Mouse (Mus musculus) midbrain, embryonic 15.5 days (tissue): ENCODE results near the gene Ppp2r5d. TPM values are rescaled to one million over a fixed set of nuclear protein-coding genes. Genes with fewer than 3 reads are reported as not detected.

Experiments used
- ATAC-seq: fragments of 200-750 bp; cut with Nextera tagmentation; replicated peaks from 2 replicates; pipeline ENCODE4 v1.8.0; 2017; ENCODE audit warnings: moderate TSS enrichment
- H3K27ac ChIP-seq: fragments of 300-500 bp; sonication (generic); 2 replicates; pipeline ENCODE4 v1.5.1; 2015; ENCODE audit warnings: mild to moderate bottlenecking, inconsistent platforms
- H3K27me3 ChIP-seq: fragments of 300-500 bp; sonication (generic); replicated peaks from 2 replicates; pipeline ENCODE4 v1.6.1; 2015; ENCODE audit warnings: inconsistent platforms
- H3K36me3 ChIP-seq: fragments of 300-500 bp; sonication (generic); replicated peaks from 2 replicates; pipeline ENCODE4 v1.6.1; 2015; ENCODE audit warnings: inconsistent platforms
- H3K4me1 ChIP-seq: fragments of 300-500 bp; sonication (generic); 2 replicates; pipeline ENCODE4 v1.6.1; 2015; ENCODE audit warnings: inconsistent platforms
- H3K4me2 ChIP-seq: fragments of 300-500 bp; sonication (generic); 2 replicates; pipeline ENCODE4 v1.6.1; 2015; ENCODE audit warnings: inconsistent platforms, mild to moderate bottlenecking, moderate library complexity
- H3K4me3 ChIP-seq: fragments of 300-500 bp; sonication (generic); 2 replicates; pipeline ENCODE4 v1.5.1; 2015; ENCODE audit warnings: mild to moderate bottlenecking, inconsistent platforms
- H3K9ac ChIP-seq: fragments of 300-500 bp; sonication (generic); 2 replicates; pipeline ENCODE4 v1.6.1; 2015; ENCODE audit warnings: mild to moderate bottlenecking, inconsistent platforms
- H3K9me3 ChIP-seq: fragments of 300-500 bp; sonication (generic); 2 replicates; pipeline ENCODE4 v1.6.1; 2016; ENCODE audit warnings: inconsistent platforms
- WGBS: fragments of 180-500 bp; shearing (Covaris S2); methylation state at CpG from one replicate; pipeline ENCODE4 v1.1.7; 2015; ENCODE audit warnings: mixed read lengths; 5-methylcytosine and 5-hydroxymethylcytosine counted together
- polyA plus RNA-seq: library from polyadenylated mRNA; unstranded; fragments of >200 nt; fragmentation: Nextera tagmentation; extraction: Ambion mirVana; gene quantifications from 2 replicates; pipeline ENCODE4 v1.2.1, GENCODE M21; 2015

Gene Ppp2r5d
- polyA plus RNA-seq, 1 experiment from 2014 or later: 103 TPM

- WGBS: 18% methylated on average over 15 of the region's 15 CpGs
Measured at GRCm38 (mm10) chr17:46674530-46675283, 30.2 kb downstream of the Ppp2r5d start.

GRCm38 (mm10) chr17:46673850-46674529, 30.9 kb downstream of the Ppp2r5d start, which contains the start of gene Rrp36:
TSS of gene Rrp36 (minus strand) at chr17:46674352.
- 1% methylated on average over 42 of the region's 43 CpGs for WGBS
- Histone ChIP-seq H3K27ac (peak within 1 kb of the TSS; percentile 65), H3K27me3 (no peaks in the 10 kb centered on the region), H3K4me2 (peak within 1 kb of the TSS; percentile 78), H3K9me3 (no peaks in the 10 kb centered on the region), H3K4me1 (peaks cover 25% of the 10 kb centered on the region), H3K36me3 (peaks cover 34% of the 10 kb centered on the region), H3K4me3 (peak within 1 kb of the TSS; percentile 71), H3K9ac (peak within 1 kb of the TSS; percentile 61)
- peak; percentile 90 for ATAC-seq

More at GRCm38 (mm10) chr17:46674530-46675283, 30.2 kb downstream of the Ppp2r5d start:
- H3K4me3 ChIP-seq: peak overlapping the region; percentile 71
- H3K9ac ChIP-seq: peak overlapping the region; percentile 5
- peak; percentile 48 for ATAC-seq
- H3K4me1 ChIP-seq: peaks cover 32% of the 10 kb centered on the region
- H3K4me2 ChIP-seq: peak overlapping the region; percentile 78
- H3K36me3 ChIP-seq: peaks cover 27% of the 10 kb centered on the region
- peak overlapping the region; percentile 65 for H3K27ac ChIP-seq
- no peaks in the 10 kb centered on the region for H3K9me3 ChIP-seq
- H3K27me3 ChIP-seq: no peaks in the 10 kb centered on the region

GRCm38 (mm10) chr17:46669911-46670310, 35.0 kb downstream of the Ppp2r5d start:
- Histone ChIP-seq H3K4me2 (no peak overlapping the region), H3K27me3 (no peaks in the 10 kb centered on the region), H3K4me3 (no peak overlapping the region), H3K9me3 (no peaks in the 10 kb centered on the region), H3K9ac (no peak overlapping the region), H3K27ac (no peak overlapping the region), H3K4me1 (peaks cover 16% of the 10 kb centered on the region), H3K36me3 (peaks cover 29% of the 10 kb centered on the region)
- 97% methylated on average over 10 of the region's 10 CpGs for WGBS
- no peak for ATAC-seq

- no peak overlapping the region for H3K4me2 ChIP-seq
- no peak overlapping the region for H3K4me3 ChIP-seq
- H3K9me3 ChIP-seq: no peaks in the 10 kb centered on the region
- H3K27ac ChIP-seq: no peak overlapping the region
- H3K9ac ChIP-seq: no peak overlapping the region
- no peaks in the 10 kb centered on the region for H3K4me1 ChIP-seq
- H3K36me3 ChIP-seq: peaks cover 48% of the 10 kb centered on the region
- 94% methylated on average over 16 of the region's 16 CpGs for WGBS
- H3K27me3 ChIP-seq: no peaks in the 10 kb centered on the region
- no peak for ATAC-seq
Measured at GRCm38 (mm10) chr17:46667712-46668111, 37.2 kb downstream of the Ppp2r5d start.

DNA sequence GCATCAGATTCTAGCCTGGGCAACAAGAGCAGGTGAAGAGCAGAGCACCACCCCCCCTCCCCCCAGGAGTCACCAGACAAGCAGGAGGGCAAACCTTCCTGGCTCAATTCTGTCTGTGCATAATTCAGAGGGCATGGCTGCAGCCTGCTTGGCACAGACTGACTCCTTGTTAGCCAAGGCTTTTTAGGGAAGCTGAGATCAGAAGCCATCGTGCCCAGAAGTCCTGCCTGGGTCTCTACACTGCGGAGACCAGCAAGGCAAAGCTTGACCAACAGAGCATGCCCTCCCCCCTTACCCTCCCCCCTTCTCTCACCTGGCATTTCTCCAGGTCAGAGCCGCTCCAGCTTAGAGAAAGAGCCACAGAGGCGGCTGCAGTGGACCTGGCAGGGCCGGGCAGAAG, 42.2 kb downstream of the Ppp2r5d start:
- H3K9me3 ChIP-seq: no peaks in the 10 kb centered on the region
- no peak for ATAC-seq
- WGBS: 88% methylated on average over 5 of the region's 5 CpGs

DNA sequence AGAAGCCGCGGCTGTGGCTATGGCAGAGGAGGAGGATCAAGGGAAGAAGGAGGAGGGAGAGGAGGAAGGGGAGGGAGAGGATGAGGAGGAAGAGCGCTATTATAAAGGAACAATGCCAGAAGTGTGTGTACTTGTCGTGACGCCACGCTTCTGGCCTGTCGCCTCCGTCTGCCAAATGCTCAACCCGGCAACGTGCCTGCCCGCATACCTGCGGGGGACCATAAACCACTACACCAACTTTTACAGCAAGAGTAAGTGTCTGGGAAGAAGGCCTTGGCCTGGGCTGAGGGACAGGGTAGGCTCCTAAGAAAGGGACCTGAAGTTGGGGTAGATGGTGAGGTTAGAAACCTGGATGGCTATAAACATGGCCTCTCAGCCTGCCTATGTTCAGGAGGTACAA, 42.9 kb downstream of the Ppp2r5d start:
- no peaks in the 10 kb centered on the region for H3K27me3 ChIP-seq
- H3K9me3 ChIP-seq: no peaks in the 10 kb centered on the region
- H3K4me1 ChIP-seq: no peaks in the 10 kb centered on the region
- WGBS: 91% methylated on average over 12 of the region's 12 CpGs
- no peak overlapping the region for H3K4me3 ChIP-seq
- no peak for ATAC-seq
- H3K27ac ChIP-seq: no peak overlapping the region
- H3K36me3 ChIP-seq: peaks cover 73% of the 10 kb centered on the region
- H3K4me2 ChIP-seq: no peak overlapping the region
- no peak overlapping the region for H3K9ac ChIP-seq

More for the DNA sequence above, 42.2 kb downstream of the Ppp2r5d start:
- Histone ChIP-seq H3K4me3 (no peak overlapping the region), H3K9ac (no peak overlapping the region), H3K36me3 (peaks cover 71% of the 10 kb centered on the region), H3K4me2 (no peak overlapping the region), H3K27me3 (no peaks in the 10 kb centered on the region), H3K27ac (no peak overlapping the region), H3K4me1 (no peaks in the 10 kb centered on the region)

DNA sequence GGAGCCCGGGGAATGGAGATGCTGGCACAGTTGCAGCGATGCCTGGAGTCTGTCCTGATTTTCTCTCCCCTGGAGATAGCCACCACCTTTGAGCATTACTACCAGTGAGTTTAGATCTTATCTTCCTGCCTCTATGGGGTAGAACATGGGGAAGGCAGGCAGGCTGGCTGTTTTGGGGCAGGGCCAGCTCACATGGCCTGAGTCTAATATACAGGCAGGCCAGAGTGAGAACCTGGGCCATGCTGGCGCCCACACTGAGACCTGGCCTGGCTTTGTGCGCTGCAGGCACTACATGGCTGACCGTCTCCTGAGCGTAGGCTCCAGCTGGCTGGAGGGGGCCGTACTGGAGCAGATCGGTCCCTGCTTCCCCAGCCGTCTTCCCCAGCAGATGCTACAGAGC, 43.6 kb downstream of the Ppp2r5d start:
- H3K27me3 ChIP-seq: no peaks in the 10 kb centered on the region
- peaks cover 73% of the 10 kb centered on the region for H3K36me3 ChIP-seq
- H3K9ac ChIP-seq: no peak overlapping the region
- no peak overlapping the region for H3K27ac ChIP-seq
- H3K4me1 ChIP-seq: no peaks in the 10 kb centered on the region
- no peak overlapping the region for H3K4me3 ChIP-seq
- no peak for ATAC-seq
- H3K4me2 ChIP-seq: no peak overlapping the region
- no peaks in the 10 kb centered on the region for H3K9me3 ChIP-seq
- 92% methylated on average over 9 of the region's 9 CpGs for WGBS

- H3K4me1 ChIP-seq: peaks cover 23% of the 10 kb centered on the region
- H3K36me3 ChIP-seq: peaks cover 65% of the 10 kb centered on the region
- ATAC-seq: no peak
- 89% methylated on average over 6 of the region's 6 CpGs for WGBS
- H3K9me3 ChIP-seq: no peaks in the 10 kb centered on the region
- H3K4me2 ChIP-seq: no peak overlapping the region
- no peaks in the 10 kb centered on the region for H3K27me3 ChIP-seq
- H3K9ac ChIP-seq: no peak overlapping the region
- H3K27ac ChIP-seq: no peak overlapping the region
- H3K4me3 ChIP-seq: no peak overlapping the region
Measured at GRCm38 (mm10) chr17:46656054-46656453, 48.9 kb downstream of the Ppp2r5d start.

GRCm38 (mm10) chr17:46651755-46652547, 53.0 kb downstream of the Ppp2r5d start:
- H3K27me3 ChIP-seq: no peaks in the 10 kb centered on the region
- WGBS: 82% methylated on average over 20 of the region's 20 CpGs
- ATAC-seq: no peak
- no peaks in the 10 kb centered on the region for H3K9me3 ChIP-seq
- peak overlapping the region; percentile 53 for H3K4me3 ChIP-seq
- H3K4me2 ChIP-seq: peak overlapping the region; percentile 76
- H3K27ac ChIP-seq: no peak overlapping the region
- H3K9ac ChIP-seq: peak overlapping the region; percentile 66; the same call in 1 of the 2 replicates
- peaks cover 39% of the 10 kb centered on the region for H3K36me3 ChIP-seq
- peaks cover 38% of the 10 kb centered on the region for H3K4me1 ChIP-seq

DNA sequence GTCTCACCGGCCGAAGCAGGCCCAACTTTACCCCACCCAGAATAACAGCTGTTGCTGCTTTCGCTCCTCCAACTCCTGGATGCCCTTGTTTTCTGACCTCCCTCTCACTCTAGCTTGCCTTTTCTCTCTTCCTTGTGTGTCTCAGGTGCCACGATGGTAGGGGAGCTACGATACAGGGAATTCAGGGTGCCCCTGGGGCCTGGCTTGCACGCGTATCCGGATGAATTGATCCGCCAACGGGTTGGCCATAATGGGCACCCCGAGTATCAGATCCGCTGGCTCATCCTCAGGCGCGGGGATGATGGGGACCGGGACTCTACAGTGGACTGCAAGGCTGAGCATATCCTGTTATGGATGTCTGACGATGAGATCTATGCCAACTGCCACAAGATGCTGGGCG, 53.6 kb downstream of the Ppp2r5d start:
- ATAC-seq: no peak
- peak overlapping the region; percentile 53 for H3K4me3 ChIP-seq
- H3K9me3 ChIP-seq: no peaks in the 10 kb centered on the region
- 74% methylated on average over 17 of the region's 17 CpGs for WGBS
- H3K27me3 ChIP-seq: no peaks in the 10 kb centered on the region
- H3K4me1 ChIP-seq: peaks cover 43% of the 10 kb centered on the region
- H3K4me2 ChIP-seq: peak overlapping the region; percentile 76
- H3K9ac ChIP-seq: peak overlapping the region; percentile 66
- H3K27ac ChIP-seq: peak overlapping the region; percentile 87
- H3K36me3 ChIP-seq: peaks cover 32% of the 10 kb centered on the region

GRCm38 (mm10) chr17:46650232-46651031, 54.5 kb downstream of the Ppp2r5d start, which contains the start of gene Cul7:
TSS of gene Cul7 (plus strand) at chr17:46650337.
- ATAC-seq: peak; percentile 93
- Histone ChIP-seq H3K36me3 (peaks cover 24% of the 10 kb centered on the region; the same call in 1 of the 2 replicates), H3K9ac (peak within 1 kb of the TSS; percentile 66), H3K9me3 (no peaks in the 10 kb centered on the region), H3K4me3 (peak within 1 kb of the TSS; percentile 53), H3K4me2 (peak within 1 kb of the TSS; percentile 76), H3K27ac (peak within 1 kb of the TSS; percentile 87), H3K27me3 (no peaks in the 10 kb centered on the region), H3K4me1 (peaks cover 43% of the 10 kb centered on the region)
- WGBS: under 1% methylated on average over 58 of the region's 58 CpGs
